Mouse (Mus musculus) cerebellum, adult 2 months (tissue): ENCODE measurements around the gene Cxcl10.

Source experiments
- CTCF ChIP-seq: fragments of 200-500 bp; IDR thresholded peaks from 2 replicates; pipeline ENCODE4 v1.5.1; 2011; ENCODE audit warnings: low read depth, mild to moderate bottlenecking, control low read depth, low read length, moderate library complexity, borderline replicate concordance; ENCODE audit not compliant: insufficient read depth
- POLR2A ChIP-seq: fragments of 200-500 bp; IDR thresholded peaks from 2 replicates; pipeline ENCODE4 v1.6.1; 2011; ENCODE audit warnings: low read length, control low read depth, borderline replicate concordance; ENCODE audit not compliant: insufficient read depth

DNA sequence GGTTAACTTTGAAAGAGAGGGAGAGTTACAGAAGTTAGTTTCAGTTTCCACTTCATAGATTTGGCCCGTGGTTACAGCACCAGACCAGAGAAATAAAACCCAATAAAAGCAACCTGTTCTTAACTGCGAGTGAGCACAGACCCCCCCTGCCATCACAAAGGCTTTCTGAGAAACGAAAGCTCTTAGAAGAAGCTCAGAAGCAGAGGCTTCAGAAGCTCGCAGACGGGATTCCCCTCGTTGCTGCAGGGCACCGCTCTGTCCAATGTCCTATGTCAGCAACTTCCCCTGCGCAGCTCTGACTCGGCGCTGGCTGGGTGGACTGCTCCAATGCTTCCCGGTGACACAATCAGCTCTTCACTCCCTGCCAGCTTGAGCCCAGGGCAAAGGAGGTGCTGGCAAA lies 4.8 kb upstream of the Cxcl10 start:
- TF ChIP-seq POLR2A (no peak), CTCF (no peak)
